Mouse (Mus musculus) ZHBTc4 (cell line): ENCODE results near the gene Hscb.
A peak's percentile ranks its signal among the peaks of the same experiment; 100 is the strongest.

Experiments
- DNase-seq: peaks from one replicate; pipeline ENCODE4 v3.0.0-alpha.2; 2011; ENCODE audit warnings: low read depth, low spot score

Gene Hscb

GRCm38 (mm10) chr5:110831036-110831720, 8.4 kb downstream of the Hscb start:
- peak; percentile 44 for DNase-seq

GRCm38 (mm10) chr5:110827576-110827975, 12.0 kb downstream of the Hscb start:
- DNase-seq, result no peak

- no peak for DNase-seq
Measured at GRCm38 (mm10) chr5:110826781-110827495, 12.6 kb downstream of the Hscb start.

- DNase-seq, result no peak
Measured at GRCm38 (mm10) chr5:110824421-110824820, 15.2 kb downstream of the Hscb start.

GRCm38 (mm10) chr5:110809667-110810325, 29.8 kb downstream of the Hscb start, which contains the start of gene Ulk1:
Gene Ulk1, minus strand, starts transcription at chr5:110810097.
- DNase-seq, result peak; percentile 100

DNA sequence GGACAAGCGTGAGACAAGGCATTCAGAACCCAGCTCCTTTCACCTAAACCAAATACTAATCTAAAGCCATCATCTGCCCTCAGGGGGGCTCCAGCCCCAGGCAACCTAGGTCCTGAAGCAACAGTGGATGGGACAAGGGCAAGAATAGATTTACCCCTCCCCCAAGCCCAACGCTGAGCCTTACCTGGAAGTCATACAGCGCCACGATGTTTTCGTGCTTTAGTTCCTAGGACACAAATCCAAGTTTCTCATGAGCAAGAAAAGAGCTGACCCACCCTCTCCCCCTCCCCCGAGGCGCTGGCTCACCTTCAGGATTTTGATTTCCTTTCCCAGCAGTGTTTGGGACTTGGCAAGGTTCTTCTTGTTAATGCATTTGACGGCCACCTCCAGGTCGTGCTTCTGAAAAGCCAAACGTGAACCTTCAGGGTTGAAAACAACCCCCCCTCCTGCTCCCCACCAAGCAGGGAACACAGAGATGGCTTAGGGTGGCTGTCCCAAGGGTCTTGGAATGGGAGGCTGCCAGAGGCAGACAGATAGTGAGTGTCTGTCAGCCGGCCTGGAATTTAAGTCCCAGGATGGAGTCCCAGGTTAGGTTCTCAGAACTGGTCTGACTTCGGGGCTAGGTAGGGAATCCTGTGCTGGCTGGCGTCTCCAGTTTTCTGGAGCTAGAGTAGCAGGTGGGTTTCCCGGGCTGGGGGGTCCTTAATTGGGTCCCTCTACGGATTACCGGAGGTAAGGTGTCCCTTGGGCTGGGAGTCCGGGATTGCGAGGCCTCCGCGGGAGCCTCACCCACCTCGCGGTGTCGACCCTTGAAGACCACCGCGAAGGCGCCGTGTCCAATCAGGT, 30.5 kb downstream of the Hscb start:
- DNase-seq, result peak; percentile 86

DNA sequence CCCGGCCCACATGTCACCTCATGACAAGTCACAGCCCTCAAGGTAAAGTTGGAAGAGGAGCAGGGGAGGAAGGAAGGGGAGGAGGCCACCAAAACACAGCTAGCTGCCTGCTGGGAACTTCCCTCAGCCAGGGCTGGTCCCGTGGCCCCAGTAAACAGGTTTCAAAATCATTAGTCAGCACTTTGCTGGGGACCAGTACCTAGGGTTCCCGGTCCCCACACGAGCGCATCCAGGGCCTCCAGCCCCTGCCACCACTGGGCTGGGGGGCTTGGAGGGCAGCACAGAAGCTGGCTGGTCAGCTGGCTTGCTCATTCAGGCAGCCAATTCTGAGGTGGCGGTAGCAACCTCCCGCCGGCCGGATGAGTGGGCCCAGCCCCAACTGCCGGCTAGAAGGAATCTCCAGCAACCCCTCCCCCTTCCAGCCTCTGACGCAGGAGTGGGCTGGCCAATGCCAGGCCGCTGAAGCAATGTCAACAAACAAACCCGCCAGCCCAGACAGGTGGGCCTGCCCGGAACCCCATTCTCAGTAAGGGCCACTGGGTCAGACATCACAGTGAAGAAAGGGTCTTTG, 31.4 kb downstream of the Hscb start:
- peak; percentile 93 for DNase-seq

DNA sequence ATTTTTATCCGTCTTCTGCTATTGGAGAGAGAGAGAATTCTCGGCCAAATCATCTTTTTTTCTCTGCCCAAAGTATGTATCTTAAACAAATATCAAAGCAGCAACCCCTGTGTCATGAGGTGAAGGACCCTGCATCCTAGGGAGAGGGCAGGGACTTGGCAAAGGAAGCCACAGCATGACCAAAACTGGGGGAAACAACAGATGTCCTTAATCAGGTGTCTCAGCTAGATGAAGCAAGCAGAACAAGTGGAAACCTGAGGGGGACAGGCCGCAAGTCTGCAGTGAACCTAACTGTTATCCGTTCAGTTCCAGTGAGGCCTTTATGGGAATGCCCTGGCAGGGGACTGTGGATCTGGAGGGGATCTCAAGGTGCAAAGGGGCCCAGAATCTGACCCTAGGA, 32.1 kb downstream of the Hscb start:
- no peak for DNase-seq

DNA sequence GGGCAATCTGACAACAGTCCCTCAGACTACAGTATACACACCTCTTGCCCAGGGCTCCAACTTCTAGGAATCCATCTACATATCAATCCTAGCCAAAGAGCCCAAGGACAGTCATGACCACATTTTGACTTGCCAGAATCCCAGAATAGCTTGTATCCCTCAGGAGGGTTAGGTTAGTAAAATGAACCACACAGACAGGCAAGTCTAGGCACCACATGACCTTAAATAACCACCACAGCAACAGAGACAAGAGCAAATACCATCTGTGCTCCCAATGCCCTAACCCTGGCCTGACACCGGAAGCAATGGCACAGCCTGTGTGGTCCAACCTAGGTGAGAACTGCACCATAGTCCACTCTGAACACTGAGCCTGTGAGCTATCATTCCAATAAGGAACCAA, 32.9 kb downstream of the Hscb start:
- peak; percentile 81 for DNase-seq

- DNase-seq, result peak; percentile 93
Measured at GRCm38 (mm10) chr5:110806154-110806553, 33.4 kb downstream of the Hscb start.

DNA sequence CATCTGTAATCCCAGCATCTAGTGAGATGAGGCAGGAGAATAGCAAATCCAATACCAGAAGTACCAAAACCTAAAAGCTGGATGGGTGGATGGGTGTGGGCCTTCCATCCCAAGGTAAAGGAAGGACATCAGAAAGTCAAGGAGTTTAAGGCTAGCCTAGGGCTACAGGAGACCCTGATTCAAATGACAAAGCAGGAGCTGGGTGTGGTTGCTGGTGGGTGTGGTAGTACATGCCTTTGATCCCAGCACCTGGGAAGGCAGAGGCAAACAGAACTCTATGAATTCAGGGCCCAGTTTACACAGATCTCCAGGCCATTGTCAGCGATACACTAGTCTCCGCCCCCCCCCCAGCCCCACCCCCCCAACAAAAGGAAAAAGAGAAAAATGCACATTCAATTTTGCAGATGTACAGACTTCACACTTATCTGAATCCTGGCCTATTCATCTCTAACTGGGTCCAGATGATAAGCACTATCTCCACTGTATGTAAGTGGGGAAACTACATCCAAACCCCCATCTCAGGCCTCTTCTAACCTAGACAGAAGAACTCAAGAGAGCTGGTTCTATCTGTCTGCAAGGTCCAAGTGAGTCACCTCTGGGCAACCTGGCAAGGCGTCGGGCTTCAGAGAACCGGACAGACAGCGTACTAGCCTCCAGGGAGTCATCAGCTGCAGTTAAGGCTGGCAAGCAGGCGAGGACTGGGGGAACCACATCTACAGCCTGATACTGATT, 35.4 kb downstream of the Hscb start:
- DNase-seq, result peak; percentile 97

GRCm38 (mm10) chr5:110802809-110803208, 36.8 kb downstream of the Hscb start:
- DNase-seq, result no peak

DNA sequence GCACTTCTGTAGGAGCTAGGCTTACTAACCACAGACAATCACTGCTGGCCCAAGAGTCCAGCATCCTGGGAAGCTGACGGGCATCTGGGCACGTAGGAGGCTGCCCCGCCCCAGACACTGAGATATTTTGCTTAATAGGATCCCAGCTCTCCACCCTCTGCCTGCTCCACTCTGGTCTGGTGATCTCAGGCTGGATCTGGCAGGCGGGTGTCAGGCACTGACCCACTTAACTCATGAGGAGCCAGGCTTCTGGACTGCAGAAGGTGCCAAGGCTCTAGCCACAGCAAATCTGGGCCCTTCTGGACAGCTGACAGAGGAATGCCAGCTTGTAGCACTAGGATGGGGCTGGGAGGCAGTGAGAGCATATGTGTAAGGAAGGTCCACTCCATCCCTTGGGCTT, 37.4 kb downstream of the Hscb start:
- DNase-seq, result no peak

GRCm38 (mm10) chr5:110801036-110801624, 38.4 kb downstream of the Hscb start:
- DNase-seq, result no peak

GRCm38 (mm10) chr5:110797696-110798095, 41.9 kb downstream of the Hscb start:
- DNase-seq, result peak; percentile 72

- DNase-seq, result no peak
Measured at GRCm38 (mm10) chr5:110794363-110794762, 45.2 kb downstream of the Hscb start.

DNA sequence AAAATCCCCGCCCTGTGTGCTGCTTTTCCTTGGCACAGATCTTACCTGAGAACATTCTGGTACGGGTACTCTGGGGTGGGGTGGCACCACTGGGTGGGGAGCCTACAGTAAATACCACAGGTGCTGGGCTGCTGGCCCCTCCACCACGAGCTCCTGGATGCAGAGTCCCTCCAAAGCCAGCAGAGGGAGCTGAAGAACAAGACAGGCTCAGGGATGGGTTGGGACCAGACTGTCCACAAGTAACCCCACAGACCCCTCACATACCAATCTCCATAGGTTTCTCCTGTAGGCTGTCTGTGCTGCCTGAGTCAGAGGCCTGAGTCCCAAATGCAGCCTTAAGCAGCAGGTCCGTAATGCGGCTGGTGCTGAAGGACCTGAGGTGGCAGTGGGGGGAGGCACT, 50.9 kb downstream of the Hscb start:
- peak; percentile 81 for DNase-seq

- DNase-seq, result peak; percentile 66
Measured at GRCm38 (mm10) chr5:110786081-110786835, 53.3 kb downstream of the Hscb start.

- peak; percentile 63 for DNase-seq
Measured at GRCm38 (mm10) chr5:110783150-110783549, 56.4 kb downstream of the Hscb start.
